Mouse (Mus musculus) right cerebral cortex, adult 2 months (tissue): ENCODE measurements around the gene Elmod1.
"Not testable (repeated sequence)": the region's sequence is repeated elsewhere in the genome, so short reads cannot be mapped to it uniquely, and the experiment has no call there.

ENCODE experiments used
- DNase-seq, 2 experiments: peaks; one replicate each; pipeline ENCODE4 v3.0.0; 2021 to 2022; ENCODE audit warnings: low spot score in 2 of 2

The Elmod1 gene

DNA sequence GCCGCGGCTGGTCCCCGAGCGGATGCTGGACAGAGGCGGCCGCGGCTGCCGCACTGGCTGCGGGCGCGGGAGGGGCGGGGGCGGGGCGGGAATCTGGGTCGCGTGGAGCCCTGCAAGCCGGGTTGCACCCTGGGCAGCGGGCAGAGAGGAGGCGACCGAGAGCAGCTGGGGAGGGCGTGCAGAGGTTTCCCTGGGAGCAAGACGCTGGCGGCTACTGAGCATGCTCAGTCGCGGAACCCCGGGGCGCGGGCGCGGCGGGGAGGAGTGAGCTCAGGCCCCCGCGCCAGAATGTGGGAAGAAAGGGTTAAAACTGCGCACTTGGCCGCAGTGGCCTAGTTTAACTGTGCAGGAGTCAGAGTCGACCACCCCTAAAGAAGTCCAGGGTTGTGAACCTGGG lies at the start of gene Elmod1:
Elmod1 (minus strand) TSS at position 180 of the 397 bp plus-strand sequence.
- DNase-seq, result peak; percentile 77 to 80

GRCm38 (mm10) chr9:54022795-54023194 lies 47.7 kb upstream of the Elmod1 start:
- no peak for DNase-seq

- no peak for DNase-seq
Observed at GRCm38 (mm10) chr9:53994528-53994927, 19.4 kb upstream of the Elmod1 start.

DNA sequence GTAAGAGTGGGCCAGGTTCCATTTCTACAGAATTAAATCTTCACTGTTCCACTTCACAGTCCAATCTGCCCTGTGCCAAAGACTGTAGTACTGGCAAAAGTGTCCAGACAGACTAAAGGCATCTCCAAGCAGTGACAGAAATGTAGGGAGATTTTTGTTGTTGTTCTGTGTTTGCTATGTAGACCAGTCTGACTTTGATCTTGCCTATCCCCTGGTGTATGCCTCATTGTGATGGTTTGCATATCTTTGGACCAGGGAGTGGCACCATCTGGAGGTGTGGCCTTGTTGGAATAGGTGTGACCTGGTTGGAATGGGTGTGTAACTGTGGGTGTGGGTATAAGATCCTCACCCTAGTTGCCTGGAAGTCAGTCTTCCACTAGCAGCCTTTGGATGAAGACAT lies 17.5 kb upstream of the Elmod1 start:
- DNase-seq, result not testable (repeated sequence)

DNA sequence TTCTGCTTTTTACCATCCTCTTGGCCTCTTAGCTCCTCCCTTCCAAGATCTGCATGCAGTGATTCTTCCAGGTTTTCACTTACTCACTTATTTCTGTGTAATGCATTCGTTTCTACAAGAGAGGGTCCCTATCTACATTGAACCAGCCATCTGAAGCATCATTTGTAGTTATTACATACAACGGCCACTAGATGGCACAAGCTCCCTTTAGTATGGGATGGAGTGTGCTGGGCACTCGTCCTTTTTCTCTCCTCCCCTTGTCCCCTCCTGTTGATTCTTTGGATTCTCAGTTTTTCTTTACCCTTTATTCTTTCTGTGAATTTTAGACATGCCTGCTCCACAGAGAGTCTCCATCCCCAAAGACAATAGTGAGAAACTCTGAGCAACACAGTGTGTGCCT lies 15.8 kb upstream of the Elmod1 start:
- peak; percentile 30 to 56 for DNase-seq

DNA sequence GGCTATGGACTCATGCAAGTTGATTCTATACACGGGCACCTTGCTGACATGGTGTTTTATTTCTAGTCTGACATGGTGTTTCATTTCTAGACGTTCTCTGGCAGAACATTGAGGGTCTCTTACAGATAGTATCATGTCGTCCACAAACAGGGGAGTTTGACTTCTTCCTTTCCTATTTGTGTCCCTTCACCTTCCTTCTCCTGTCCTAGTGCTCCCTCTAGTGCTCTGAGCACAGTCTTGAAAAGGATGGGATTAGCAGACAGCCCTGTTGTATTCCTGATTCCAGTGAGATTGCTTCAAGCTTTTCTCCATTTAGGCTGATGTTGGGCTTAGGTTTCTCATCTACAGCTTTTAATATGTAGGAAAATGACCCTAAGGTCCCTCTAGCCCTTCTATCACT lies 11.9 kb upstream of the Elmod1 start:
- DNase-seq, result peak; percentile 40 to 78

DNA sequence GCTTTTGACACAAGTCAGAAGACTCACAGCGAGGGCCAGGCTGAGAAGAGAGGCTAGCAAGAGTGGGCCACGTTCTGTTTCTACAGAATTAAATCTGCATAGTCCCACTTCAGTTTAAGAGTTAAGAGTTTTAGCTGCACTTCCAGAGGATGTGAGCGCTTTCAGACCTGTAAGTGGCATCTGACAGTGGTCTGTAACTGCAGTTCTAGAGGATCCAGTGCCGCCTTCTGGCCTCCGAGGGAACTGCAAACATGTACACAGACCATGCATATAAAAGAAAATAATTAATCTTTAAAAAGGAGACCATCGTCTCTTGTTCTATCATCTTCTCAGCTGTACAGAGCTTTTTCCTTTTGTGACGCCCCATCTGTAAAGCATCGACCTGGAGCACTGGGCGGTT lies 9.8 kb upstream of the Elmod1 start:
- DNase-seq, result peak in 1 of 2 experiments; percentile 50

DNA sequence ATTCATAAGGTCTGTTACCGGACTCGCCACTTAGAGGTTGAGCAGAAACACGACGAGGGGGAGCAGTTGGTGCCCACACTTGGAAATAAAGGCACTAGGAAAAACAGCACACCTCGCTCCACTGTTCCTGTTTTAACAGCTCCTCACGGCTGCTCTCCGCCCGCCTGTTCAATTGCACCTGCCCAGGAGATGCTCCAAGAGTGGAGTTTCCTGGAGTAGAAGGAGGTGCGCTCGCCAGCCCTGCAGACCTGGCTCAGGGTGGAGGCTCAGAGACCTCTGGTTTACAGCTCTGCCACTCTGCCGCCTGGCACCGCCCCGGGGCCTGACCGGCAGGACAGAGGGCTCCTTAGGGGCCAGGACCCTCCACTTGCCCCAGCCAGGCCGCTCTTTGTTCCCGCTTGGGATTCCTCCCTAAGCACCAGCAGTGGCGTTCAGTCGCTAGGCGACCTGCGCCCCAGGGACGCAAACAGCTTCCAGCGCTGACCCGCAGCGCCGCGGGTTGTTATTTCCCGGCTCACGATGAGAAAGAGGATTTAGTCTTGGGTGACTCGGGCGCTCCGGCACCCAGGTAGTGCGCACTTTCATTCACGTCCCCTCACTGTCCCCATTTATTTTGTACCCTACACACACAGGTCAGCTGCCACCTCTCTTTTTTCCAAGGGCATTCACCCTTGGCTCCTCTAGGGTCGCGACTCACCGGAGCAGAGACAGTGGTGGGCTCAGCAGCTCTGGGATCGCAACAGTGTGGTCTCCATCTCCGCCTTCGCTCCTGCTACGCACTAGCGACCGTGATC lies 576 bp downstream of the Elmod1 start:
- peak; percentile 47 to 48 for DNase-seq

DNA sequence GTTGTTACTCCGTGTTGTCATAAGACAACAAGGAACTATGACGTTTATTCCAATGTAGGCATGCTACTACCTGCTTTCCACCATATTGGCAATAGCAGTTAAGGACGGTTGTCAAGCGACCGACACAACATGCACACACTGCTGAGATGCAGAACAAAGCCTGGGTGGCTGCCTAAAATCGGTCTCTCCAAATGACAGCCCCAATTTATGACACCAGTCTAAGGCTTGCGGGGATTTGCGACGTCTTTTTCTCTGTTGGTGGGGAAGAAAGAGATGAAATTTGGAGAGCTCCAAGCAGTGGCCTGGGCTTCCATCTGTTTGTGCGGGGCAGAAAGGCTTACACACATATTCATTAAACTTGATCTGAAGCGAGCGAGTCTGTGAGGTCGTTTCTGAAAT lies 1.2 kb downstream of the Elmod1 start:
- DNase-seq, result peak in 1 of 2 experiments; percentile 29

DNA sequence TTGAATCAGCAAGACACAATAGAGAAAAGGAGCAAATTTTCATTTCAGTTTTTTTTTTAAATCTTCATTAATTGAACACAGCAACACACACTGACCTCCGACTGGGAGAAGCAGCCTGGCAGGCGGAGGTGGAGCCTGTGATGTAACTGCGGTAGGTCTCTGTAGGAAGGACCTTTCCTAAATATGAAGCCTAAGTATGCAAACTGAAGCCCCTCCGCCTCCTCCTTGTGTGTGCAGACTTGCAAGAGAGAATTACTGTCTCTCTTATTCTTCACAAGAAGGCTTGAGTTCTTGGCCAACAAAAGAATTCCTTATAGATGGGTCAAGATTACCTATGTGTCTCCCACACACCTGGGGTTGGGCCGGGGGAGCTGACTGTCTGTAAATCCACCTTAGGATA lies 1.9 kb downstream of the Elmod1 start:
- DNase-seq, result peak in 1 of 2 experiments; percentile 18

DNA sequence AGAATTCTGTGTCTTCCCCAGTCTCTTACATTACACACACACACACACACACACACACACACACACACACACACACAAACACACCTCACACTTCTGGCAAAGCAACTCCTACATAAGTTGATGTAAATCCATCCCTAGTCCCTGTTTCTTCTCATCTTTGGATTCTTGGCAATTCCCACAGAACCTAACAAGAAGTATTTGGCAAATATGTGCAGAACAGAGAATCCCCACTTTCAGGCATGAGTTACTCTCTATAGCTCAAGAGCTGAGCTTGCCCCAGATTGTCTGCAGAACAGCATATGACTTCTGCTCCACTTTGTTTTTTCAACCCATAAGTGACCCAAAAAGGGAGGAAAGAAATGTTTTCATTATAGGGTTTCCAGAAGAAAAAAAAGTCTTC lies 2.7 kb downstream of the Elmod1 start:
- DNase-seq, result no peak

DNA sequence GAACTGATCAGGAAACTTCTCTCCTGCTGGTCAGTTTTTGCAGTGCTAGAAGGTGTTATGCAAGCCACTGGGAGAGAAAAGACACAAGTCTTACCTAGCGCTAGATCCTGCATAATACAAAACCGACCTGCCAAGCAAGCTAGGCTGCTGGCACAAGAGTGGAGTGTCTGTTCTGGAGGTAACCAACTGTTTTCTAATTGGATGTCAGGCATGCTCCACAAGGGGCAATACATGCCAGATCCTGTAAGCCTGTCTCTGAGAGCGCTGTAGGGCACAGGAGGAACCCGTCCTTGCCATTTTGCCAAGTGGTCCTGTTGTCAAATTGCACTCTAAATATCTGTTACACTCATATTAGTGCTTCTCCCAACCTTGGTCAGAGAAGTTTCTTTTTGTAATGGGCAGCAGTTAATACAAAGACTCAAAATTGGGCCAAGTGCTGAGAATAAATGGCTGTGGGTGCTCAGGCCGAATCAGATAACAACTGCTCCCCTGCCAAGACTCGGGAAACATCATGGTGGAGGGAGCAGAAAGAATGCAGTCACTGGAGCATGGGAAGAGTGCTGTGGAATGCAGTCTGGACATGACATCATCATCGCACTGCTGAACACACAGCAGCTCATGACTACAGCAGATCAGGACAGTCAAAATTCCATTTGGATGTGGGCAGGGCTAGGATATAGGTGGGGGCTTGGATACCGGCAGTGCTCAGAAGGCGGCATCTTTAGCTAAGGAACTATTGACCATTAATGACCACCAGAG lies 7.3 kb downstream of the Elmod1 start:
- no peak for DNase-seq

GRCm38 (mm10) chr9:53957021-53957420 lies 18.1 kb downstream of the Elmod1 start:
- no peak for DNase-seq

- no peak for DNase-seq
Observed at GRCm38 (mm10) chr9:53954853-53955252, 20.2 kb downstream of the Elmod1 start.

GRCm38 (mm10) chr9:53947463-53947862 lies 27.6 kb downstream of the Elmod1 start:
- DNase-seq, result no peak

DNA sequence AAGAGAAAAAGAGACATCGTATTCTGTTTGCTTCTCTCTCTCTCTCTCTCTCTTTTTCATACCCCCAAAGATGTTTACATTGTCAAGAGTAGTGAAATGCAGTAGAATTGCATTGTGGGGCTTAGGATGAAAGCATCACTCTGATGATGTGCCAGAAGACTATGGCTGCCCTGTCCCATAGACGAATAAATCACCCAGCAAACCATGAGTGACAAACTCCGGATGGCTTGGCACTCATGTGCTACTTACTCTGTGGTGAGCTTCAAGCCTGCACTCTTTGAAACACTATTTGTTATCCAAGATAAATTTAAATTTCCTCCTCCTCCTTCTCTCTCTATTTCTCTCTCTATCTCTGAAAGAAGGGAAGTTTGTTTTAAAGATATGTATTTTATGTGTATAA lies 36.5 kb downstream of the Elmod1 start:
- DNase-seq, result no peak

DNA sequence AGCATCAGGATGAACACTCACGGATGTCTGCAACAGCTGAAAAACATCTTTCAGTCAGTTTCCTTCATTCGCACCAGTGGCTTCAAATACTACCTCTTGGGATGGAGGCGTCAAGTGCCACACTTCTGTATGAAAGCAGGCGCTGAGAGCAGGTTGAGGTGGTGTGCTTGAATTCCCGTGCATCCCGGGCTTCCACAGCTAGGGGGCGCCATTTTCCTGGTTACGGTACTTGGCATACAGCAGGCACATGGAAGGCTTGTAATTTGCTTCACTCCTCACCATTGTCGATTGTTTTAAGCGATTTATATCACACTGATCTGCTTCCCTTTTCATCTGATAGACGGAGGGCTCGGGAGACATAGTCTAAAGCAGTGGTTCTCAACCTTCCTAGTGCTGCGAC lies 40.9 kb downstream of the Elmod1 start:
- DNase-seq, result peak; percentile 71 to 79

- no peak for DNase-seq
Observed at GRCm38 (mm10) chr9:53933375-53933774, 41.7 kb downstream of the Elmod1 start.

GRCm38 (mm10) chr9:53930906-53931305 lies 44.2 kb downstream of the Elmod1 start:
- DNase-seq, result no peak

- DNase-seq, result no peak
Observed at GRCm38 (mm10) chr9:53921061-53921460, 54.0 kb downstream of the Elmod1 start.

DNA sequence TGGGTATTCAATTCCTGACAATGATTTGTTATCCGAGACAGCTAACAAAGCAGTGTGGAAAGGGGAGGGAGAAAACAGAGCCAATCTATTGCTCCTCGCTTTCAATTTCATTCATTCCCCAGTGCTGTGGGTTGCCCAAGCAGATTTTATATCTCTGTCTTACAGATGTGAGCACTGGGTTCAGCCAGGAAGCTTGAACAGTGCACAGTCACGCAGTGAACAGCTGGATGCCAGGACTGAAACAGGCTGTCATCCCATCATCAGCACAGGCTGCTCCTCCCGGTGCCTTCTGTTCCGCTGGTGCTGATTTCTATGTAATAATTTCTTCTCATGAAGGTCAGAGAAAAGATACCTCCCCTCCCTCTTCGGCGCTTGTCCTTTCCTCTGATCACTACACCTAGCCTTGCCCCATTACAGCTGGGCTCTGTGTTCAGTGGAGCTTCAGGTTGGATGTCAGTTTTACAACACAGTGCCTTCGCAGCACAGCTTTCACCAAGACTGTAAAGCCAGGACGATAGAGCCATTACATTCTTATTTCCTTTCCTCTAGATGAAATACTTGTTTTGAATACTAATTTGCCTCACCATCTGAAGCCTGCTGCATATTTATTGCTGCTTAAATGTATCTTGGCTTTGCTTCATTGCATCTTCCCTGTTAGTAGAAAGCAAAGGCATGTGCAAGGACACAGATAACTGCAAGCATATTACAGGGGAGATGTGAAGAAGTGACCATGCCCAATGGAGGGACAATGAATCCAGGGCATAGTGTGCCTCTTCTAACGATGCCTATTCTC lies 59.0 kb downstream of the Elmod1 start:
- DNase-seq, result no peak

DNA sequence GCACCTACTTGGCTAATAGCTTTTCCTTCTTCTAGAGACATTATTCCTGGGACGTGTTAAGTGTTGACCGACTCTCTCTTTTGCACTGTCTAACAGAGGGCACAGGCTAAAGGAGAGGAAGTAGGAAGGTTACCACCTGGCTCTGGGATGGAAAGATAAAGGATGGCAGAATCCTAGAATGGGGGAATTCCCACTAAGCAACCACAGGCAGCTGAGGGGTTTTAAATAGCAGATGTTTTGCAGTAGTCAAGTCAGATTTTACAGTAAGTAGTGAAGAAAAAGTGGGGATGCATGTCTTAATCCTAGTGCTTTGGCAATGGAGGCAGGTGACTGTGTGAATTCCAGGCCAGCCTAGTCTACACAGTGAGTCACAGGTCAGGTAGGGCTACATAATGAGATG lies 64.3 kb downstream of the Elmod1 start:
- no peak for DNase-seq
